Mouse (Mus musculus) right cerebral cortex, adult 18-20 months (tissue): ENCODE results near the gene Eepd1.

Source experiments
- DNase-seq: peaks from one replicate; pipeline ENCODE4 v3.0.0; 2022; ENCODE audit warnings: mixed read lengths

The Eepd1 gene

DNA sequence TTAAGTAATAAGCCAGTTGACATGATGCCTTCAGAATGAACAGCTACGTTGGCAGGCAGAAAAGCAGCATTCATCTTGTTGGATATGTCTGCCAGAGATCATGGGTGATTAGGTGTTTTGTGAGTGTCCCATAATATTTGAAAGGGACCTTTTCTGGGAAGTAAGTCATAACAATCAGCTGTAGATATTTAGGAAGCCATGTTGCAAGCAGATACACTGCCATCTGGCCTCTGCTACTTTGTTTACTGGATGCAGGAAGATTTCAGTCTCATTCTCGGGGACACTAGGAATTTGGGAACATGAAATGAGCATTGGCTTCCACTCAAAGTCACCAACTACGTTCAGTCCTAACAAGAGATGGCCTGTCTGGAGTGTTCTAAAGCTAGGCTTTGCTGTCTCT is 54.1 kb downstream of the Eepd1 start:
- DNase-seq: no peak

- DNase-seq: no peak
These were observed 58.1 kb downstream of the Eepd1 start for GRCm38 (mm10) chr9:25539461-25539860.

DNA sequence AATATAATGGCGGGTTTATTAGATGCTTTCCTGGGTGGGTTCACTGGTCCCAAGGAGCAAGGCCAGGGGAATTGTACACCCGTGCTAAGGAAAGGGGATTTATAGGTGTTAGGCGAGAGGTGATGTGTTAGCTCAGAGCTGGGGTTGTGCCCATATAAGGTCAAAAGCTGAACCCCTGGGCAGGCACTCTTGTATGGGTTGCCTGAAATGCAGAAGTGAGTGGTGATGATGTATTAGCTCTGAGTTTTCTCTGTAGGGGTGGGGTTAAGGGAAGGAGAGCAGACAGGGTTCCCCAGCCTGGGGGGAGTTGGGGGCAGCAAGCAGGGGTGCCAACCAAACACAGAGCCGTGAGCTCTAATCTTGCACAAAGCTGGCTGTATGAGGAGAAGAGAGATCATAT is 60.0 kb downstream of the Eepd1 start:
- no peak for DNase-seq

- DNase-seq: peak; percentile 34
These were observed 63.9 kb downstream of the Eepd1 start for GRCm38 (mm10) chr9:25545212-25545611.

GRCm38 (mm10) chr9:25549130-25550060 is 68.0 kb downstream of the Eepd1 start:
- no peak for DNase-seq

- no peak for DNase-seq
These were observed 68.8 kb downstream of the Eepd1 start for GRCm38 (mm10) chr9:25550196-25550595.

GRCm38 (mm10) chr9:25552532-25552931 is 71.2 kb downstream of the Eepd1 start:
- no peak for DNase-seq

GRCm38 (mm10) chr9:25554246-25554803 is 73.0 kb downstream of the Eepd1 start:
- no peak for DNase-seq

GRCm38 (mm10) chr9:25555261-25555660 is 73.9 kb downstream of the Eepd1 start:
- peak; percentile 20 for DNase-seq

DNA sequence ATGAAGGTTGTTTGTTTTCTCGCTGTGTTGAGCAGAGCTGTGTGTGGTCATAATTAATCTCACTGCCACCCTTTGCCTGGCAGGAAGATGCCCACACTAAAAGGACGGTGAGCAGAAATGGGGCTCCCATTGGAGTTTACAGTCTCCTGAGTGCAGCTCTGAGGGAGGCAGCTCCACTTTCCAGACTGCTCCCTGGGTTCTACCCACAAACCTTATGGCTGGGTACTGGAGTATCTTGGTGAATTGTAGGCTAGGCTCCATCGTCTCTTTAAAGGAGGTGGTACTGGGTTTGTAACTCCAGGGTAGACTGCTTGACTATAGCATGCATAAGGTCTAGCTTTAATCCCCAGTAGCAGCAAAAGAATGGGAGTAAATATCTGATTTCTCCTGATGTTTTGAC is 74.7 kb downstream of the Eepd1 start:
- DNase-seq: peak; percentile 25

DNA sequence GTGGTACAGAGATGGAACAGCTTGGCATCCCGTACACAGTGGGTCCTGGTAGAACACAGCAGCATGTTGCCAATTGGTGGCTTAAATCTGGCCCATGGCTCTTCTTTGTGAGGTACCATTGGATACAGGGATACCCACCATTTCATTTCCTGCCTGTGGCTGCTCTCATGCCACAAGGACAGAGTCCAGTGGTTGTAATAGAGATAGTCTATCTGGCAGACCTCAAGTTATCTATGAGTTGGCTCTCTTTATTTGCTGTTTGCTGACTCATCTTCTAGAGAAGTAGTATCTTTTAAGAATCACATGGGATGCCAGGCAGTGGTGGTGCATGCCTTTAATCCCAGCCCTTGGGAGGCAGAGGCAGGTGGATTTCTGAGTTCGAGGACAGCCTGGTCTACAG is 76.0 kb downstream of the Eepd1 start:
- DNase-seq: no peak

- no peak for DNase-seq
These were observed 77.5 kb downstream of the Eepd1 start for GRCm38 (mm10) chr9:25558834-25559233.

DNA sequence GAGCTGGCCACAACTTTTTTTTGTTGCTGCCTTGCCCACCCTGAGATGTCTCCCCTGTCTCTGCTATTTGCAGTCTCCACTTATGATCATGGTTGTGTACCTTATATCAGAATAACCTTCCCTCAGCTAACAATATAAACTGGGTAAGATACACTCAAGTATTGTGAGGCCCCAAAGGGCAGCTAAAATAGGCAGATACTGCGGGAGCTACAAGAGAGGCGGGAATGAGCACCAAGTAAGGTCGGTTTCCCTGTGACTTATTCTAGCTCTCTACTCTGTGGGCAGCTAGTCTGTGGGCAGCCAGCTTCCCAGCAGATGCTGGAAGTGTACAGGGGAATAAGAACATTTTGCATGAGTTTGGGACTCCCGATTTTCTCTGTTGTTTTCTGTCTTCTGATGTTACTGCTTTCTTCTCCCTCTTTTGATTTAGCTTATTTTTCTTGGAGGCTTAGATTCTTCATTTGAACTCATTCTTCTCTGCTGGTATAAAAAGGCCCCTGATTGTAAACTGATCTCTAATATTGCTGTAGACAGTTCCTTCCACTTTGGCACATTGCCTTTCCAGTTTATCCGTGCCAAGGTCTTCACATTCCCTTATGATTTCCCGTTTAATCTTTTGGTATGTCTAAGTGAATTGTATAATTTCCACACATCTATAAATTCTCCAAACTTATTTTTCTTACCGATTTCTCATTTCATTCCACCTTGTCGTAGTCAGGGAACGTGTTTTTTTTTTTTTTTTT is 78.8 kb downstream of the Eepd1 start:
- peak; percentile 23 for DNase-seq

- DNase-seq: no peak
These were observed 79.8 kb downstream of the Eepd1 start for GRCm38 (mm10) chr9:25561143-25561542.

DNA sequence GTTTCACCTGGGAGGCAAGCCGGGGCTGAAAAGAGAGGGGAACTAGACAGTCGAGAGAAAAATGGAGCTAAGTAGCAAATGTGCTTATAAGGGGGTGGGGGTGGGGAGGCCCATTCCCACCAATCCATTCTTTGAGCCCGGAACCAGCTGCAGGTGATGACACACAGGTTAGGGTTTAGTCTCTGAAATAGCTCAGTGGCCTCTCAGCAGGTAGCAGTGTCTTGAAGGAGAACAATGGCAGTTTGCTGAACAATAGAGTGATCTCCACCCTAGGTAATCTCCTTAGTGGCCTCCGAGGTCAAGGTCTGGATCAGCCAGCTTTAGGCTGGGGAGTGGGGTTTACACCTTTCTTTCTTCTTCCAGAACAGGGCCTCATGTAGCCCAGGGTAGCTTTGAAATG is 82.5 kb downstream of the Eepd1 start:
- no peak for DNase-seq

DNA sequence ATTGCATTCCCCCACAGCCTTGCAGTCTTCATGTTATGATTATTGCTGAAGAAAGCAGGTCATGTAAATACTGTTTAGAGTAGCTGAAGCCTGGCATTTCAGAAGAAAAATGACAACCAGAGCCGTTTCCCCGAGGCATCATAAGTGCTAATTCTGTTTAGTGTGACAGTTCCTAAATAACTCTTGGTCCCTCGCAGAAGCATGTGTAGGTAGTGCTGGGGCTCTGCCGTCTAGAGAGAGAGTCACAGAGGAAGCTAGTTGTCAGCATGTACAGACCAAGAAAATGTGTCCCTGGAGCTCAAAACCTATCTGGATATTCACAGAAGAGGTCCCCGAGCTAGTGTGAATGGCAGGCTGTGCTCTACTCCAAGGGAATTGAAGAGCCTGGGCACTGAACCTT is 85.7 kb downstream of the Eepd1 start:
- peak; percentile 18 for DNase-seq

- no peak for DNase-seq
These were observed 87.4 kb downstream of the Eepd1 start for GRCm38 (mm10) chr9:25568783-25569182.

DNA sequence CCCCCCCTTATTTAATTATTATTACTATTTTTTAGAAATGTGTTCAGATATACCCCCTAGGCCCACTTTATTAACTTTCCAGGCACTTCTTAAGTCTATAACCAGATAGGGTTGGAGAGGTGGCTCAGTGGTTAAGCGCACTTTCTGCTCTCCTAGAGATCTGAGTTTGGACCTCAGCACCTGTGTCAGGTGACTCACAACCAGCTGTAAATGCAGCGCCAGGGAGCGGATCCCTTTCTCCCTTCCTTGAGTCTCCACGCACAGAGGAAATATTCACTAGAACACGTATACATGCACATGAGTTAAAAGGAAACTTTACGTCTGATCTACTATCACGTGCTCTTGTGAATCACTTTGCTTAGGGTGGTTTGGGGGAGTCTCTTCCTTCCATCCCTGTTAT is 88.7 kb downstream of the Eepd1 start:
- DNase-seq: no peak

DNA sequence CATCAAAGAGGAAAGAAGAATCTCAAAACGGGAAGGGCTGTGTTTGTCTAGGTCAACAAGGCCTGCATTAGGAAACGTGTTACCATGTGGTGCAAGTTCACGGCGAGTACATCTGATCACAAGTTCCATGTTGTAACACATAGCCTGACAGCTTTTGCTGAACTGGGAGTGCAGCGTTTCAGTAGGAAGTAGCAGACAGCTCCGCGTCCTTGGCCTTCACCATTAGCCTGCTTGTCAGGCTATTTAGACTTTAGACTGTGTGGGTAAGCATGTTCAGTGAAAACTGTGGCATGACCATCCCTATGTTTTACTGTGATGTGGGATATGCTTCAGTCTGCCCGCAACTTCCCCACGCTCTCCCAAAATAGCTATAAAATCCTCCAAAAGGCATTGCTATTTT is 89.1 kb downstream of the Eepd1 start:
- peak; percentile 31 for DNase-seq

DNA sequence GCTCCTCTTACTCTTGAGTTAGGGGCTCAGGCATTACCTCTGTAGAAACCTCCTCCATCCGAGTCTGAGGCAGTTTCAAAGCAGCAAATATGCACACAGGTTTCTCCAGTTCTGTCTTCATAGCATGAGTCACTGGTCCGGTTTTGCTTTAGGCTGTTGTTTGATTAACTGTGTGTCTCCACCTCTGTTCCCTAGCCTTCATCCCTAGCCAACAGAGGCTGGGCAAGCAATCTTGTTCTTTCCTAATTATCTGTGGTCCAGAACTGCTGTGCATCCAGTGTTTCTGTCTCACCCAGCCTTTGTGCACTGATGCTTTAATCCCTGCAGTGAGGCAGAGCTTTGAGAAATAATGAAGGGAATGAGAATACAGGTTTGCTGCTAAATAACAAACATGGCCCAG is 90.0 kb downstream of the Eepd1 start:
- no peak for DNase-seq

- DNase-seq: no peak
These were observed 92.4 kb downstream of the Eepd1 start for GRCm38 (mm10) chr9:25573753-25574152.

- DNase-seq: no peak
These were observed 92.8 kb downstream of the Eepd1 start for GRCm38 (mm10) chr9:25574186-25574585.

- DNase-seq: no peak
These were observed 97.6 kb downstream of the Eepd1 start for GRCm38 (mm10) chr9:25578674-25579596.
